Mouse (Mus musculus) thymus, postnatal 36 days (tissue): ENCODE data around the gene Fyn.
A peak's percentile ranks its signal among the peaks of the same experiment; 100 is the strongest.

Source experiments
- DNase-seq, 2 experiments: peaks; one replicate each; pipeline ENCODE4 v3.0.0; 2022; ENCODE audit warnings: mixed read lengths in 2 of 2

Gene Fyn

DNA sequence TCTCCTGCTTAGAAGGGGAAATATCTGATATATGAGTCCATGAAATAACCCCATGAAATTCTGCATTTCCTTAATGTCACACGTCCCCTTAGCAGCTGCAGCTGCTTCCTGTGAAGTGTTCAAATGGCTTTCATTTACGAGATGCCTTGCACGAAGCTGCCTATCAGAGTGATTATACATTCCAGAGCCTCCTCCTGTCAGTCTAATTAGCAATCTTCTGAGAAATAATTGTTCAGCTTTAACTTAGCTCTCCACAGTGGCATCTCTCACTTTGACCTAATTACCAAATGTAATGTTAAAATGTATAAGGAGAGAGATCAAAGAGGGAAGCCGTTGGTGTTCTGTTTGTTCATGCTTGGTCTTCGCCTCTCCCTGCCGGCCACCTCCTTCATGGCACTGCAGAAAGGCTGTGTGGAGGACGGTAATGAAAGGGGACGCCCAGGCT is 115.7 kb downstream of the Fyn start:
- DNase-seq: no peak

DNA sequence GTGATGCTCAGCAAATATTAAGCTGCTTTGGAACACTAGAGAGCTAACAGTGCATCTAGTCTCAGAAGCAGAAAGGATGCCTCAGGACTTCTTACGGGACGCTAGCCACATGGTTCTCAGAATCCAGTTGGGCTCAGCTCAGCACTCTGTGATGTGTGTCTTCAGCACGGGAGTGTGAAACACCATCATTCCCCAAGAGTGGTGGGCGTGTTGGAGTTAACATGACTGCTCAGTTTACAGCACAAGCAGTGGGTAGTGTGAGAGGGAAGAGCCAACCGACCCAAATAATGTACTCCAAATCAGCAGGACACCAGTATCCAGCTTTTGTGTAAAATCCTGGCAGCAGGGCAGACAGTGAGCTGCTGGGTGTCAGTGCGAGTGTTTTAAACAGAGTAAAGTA is 116.2 kb downstream of the Fyn start:
- DNase-seq: no peak

DNA sequence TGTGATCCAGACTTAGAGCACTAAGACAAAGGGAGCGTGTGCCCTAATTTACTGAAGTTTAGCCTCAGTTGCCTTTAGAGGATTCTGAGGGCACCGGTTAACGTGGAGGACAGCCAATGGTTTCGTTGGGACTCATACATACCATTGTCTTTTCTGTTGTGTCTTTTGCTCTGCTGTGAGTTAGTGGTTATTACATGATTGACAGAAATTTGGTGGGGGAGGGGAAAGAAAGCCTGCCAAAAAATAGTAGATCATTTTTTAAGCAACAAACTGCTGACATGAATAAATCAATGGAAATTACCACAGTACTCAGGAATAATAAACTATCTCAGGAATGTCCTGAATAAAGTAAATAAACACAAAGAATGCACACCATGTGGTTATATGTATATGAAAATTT is 117.3 kb downstream of the Fyn start:
- no peak for DNase-seq

DNA sequence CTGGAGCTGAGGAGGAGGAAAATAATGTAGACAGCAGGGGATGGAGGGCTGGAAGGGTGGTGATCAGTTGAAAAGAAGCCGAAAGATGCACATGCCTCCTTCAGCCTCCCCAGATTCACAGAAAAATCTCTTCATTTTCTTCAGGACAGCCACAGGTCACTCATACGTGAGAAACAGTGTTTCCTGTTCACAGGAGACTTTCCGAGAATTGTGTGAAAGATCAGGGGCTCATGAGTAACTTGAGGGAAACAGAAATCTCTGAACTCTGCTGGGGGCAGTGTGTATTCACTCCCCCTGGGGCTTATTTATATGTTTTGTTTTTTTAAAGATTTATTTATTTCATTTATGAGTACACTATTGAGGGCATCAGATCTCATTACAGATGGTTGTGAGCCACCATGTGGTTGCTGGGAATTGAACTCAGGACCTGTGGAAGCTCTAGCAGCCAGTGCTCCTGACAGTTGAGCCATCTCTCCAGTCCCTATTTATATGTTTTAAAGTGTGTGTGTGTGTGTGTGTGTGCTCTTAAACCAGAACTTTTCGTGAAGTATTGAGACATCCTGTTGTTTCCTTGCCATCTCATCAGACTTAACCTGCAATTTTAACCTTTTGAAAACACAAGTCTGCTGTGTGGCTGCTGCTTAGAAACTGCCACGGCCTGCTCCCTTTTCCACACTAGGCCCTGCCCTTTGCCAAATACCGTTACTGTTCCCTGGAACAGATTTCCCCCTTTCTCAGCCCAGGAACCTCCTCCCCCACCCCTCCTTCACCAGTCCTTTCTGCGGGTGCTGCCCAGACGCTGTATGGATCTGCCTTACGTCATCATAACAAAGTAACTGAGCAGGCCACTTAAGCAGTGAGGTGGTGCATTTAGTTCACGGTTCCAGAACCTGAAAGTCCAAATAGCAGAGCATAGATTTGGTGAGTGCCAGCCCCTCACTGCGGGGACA is 118.1 kb downstream of the Fyn start:
- DNase-seq: no peak

DNA sequence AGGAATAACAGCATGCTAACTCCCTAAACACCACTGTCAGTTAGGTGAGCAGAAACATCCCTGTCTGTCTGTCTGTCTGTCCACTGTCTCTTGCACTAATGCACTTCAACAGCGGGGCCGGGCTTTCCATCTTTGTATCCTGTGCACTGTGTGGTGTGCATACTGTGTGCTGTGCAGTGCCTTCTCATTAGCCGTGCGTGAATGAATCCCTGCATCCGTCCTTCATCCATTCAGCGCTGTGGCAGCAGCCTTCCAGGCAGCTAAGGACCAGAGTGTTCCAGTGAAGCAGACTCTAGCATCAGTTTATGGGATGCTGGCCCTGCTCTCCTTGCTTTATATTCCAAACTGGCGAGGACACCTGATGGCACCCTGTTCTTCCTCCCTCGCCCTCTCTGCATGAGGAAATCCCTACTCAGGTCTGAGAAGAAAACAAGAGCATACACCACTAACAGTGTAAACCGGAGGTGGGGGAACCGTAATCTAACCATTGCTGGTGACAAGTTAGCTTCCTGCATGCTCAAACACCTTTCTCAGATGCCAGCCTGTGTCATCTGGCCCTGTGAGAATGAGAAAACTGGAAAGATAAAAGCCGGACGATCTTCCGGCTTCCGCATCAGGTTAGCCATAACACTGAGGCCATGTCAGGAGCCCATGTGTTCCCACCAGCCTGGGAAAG is 119.2 kb downstream of the Fyn start:
- peak in 1 of 2 experiments; percentile 48 for DNase-seq

DNA sequence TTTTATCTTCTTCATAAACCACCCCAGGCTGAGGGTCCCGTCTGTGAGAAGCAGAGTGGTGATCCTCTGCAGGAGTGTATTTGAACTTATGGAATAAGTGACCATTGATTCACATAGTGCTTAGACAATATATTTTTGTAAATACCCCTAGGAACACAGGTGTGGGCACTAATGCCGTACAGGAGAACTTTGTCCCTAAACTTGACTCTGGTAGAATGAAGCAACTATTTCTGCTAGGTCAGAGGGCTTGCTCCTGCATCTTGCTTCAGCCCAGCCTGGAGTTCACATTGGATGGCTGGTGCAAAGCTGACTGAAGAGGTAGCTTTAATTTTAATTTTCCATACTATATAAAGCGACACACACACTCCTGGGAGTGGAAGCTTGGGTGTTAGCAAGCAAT is 119.9 kb downstream of the Fyn start:
- DNase-seq: no peak

DNA sequence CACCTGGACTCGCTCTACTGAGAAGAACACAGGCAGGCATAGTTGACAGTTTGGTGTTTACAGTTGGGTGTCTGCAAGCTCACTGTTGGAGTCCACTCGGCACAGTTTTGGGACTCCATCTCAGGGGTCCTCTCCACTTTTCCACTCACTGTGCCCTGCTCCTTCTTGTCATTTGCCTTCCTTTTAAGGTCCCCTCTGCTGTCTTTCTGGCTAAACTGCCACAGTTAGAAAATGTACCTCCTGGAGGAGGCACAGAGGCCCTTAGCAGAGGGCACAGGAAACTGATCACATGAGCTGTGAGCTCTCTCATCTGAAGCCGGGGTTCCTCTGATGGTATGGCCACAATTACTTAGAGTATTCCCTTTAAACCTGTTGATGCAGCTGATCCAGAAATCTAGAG is 120.3 kb downstream of the Fyn start:
- peak; percentile 52 to 55 for DNase-seq

DNA sequence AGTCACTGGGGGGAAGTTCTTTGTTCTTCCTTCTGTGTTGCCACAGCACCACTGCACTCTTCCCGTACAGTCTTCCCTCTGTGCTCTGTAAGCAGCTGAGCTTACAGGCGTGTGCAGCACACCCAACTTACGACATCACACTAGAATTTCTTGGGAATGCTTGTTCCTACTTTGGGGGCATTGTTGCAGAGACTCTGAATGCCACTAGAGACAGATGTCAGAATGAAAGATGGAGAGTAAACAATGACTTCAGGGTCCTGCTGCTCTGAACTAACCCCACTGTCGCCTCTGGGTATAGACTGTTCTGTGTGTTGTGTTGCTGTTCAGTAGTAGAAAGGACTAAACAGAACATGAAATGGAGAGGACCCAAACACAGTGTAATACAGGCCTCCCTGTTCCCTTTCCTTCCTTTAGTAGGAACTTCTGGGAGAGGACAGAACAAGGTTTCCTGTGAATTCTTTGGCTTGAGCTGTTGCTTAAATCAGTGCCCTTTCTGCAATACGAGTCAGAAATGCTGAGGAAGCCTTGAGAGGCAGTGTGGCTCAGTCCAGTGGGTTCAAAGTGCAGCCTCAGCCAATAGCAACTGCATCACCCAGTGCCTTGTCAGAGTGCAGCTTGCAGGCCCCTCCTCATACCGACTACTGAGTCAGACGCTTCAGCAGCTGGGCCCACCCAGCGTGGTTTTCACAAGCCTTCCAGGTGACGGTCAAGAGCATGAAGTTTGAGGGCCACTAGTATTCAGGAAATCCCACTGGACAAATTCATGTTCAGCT is 121.9 kb downstream of the Fyn start:
- peak; percentile 36 to 40 for DNase-seq

DNA sequence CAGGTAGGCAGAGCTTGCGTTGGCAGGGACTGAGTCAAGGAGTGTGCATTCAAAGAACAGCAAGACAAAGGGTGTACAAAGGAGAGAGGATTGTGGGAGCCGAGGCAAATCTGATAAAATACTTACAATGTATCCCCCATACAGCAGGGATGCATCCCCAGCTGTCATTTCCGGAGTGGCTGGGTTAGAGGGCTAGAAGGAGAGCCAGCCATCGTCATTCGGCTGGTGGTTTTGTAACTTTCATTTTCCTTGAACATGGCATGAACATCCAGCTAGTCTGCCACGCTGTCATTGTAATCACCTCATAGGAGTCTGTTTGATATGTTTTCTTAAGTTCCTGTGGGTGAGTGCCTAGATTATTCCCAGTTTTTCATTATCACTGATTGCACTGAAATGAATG is 123.5 kb downstream of the Fyn start:
- DNase-seq: no peak

DNA sequence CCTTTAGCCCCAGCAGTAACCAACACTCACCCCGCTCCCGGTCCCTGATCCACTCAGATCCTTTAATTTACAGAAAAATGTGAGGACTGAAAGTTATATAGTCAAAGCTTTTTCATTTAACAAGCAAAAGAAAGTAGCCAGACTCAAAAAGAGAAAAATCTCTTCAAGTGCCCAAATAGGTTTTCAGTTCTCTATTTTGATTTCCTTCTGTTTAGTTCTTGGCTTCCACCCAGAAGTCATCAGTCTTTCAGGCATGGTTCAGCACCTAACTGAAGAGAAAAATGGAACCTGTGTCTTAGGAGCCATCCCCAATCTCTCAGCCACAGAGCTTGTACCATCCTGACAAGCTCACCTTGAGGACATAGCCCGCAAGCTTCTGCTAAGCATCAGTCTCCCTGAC is 124.4 kb downstream of the Fyn start:
- no peak for DNase-seq

DNA sequence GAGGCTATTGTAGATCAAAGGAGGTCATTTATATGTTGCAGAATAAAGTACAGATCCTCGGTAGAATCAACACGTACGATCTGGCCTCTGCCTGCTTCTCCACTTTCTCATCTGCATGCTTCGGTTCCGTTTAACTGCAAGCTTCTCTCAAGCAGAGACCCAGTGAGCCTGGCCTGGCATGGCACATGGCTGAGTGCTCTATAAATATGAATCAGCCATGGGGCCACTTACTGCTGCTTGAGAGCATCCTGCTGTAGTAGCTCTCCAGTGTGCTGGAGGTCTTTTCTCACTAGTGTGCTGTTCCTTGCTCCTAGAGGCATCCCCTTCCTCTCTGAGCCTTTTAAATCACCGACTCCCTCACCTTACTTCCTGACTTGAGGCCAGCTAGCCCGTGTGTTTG is 130.0 kb downstream of the Fyn start:
- DNase-seq: no peak

DNA sequence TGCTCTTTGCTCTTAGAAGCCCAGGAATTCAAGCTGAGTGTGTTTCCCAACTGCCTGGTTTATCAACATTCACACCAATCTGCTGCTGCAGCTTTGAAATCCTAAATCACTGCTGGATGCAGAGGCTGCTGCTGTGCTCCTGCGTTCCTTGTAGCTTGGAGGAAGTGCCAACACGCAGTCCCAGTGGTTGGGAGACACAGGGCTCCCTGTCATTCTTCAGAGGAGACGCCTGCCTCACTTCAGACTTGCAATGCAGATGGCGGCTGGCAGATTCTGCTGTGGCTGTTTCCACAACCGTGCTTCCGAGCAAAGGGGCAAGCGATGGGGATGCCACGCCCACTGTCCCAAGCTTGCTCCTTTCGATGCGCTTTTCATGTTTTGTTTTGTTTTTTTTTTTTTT is 132.9 kb downstream of the Fyn start:
- DNase-seq: no peak

DNA sequence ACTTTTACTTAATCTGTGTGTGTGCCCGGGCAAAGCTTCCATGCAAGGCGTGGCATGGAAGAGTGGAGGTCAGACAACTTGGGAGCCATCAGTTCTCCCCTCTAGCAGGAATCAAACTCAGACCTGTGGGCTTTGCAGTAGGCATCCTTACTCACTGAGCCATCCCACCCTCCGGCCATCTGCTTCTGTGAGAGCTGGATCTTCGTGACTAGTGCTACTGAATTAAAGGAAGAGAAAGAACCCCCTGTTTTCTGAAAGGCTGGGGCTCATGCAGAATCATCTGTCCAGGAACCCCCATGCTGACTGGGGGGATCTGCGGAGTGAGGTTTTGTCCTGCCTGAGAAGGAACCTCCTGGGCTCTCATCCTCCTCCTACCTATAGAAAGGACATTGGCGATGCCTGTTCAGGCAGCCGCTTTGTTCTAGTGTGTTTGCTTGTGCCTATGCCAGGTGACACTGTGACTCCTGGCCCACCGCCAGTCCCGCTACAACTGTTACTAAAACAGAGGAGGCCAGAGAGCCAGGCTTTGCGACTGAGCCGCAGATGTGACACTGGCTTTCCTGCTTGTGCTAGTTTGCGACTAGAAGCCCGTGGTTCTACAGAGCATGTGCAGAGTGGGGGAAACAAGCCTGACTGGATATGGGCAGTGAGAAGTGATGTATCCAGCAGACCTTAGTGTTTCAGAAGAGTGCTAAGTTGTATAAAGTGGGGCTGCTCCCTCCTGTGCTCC is 133.5 kb downstream of the Fyn start:
- peak; percentile 57 to 75 for DNase-seq

DNA sequence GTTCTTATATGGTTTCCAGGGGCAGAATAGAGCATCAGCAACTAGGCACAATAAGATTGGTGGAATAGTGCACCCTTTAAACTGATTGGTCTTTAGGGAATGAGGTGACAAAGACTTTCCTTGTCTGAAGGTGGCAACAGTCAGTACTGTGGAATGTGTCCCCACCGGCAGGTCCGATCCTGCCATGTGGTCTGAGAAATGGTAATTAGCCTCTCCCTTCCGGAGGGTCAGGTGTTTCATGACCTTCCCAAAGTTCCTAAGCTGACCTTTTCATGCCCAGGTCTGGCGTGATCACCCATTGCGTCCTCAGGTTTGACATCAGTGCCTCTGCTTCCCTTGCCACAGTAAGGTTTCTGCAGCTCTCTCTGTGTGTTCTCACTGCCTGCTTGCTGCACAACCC is 134.7 kb downstream of the Fyn start:
- DNase-seq: no peak

DNA sequence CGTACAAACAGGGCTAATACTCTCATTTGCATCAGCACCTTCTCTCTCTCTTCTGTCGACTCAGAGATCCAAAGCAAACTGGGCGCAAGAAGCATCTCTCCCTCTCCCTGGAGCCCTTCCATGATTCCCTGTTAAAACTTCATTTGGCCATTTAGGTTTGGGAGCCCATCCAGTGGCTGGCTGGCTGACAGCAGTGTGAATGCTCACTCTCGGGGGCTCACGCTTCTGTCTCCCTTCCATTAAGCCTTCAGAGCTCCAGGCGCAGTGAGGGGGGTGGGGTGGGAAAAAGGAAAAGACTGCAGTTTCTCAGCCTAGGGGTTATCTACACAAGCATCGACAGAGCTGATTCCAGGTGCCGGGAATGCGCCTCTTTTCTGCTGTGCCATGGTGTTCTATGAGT is 136.4 kb downstream of the Fyn start:
- DNase-seq: no peak

DNA sequence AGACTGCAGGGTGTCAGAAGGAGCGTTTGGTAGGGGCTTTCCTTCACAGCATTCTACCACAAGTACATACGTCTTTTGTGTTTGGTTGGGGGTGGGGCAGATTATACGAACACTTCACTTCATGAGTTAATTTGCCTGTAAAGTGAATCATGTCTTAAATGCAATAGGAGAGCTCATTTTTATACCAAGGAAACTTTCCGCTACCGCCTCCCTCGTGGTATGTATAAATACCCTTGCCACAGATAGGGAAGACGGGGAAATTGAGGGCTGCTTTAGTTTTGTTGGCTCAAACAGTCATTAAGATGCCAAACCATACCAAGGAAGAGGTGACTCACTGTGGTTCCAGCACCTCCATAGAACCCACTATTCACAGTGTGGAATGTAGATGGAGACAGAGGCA is 137.0 kb downstream of the Fyn start:
- DNase-seq: no peak

DNA sequence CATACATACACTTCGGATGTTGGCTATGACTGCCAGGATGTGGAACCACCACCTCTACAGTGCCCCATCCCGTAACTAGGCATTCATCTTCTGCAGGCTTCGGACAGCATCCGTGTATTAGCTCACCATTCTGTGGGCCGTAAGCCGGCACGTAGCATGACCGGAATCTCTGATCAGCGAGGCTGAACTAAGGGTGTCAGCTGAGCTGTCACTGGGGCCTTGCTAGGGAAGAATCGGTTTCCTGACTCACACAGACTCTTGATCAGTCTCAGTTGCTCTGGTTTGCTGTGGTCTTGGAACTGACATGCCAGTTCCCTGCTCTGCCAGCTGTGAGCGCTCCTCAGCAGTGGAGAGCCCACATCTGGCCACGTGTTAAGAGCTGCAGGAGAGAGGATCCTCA is 137.7 kb downstream of the Fyn start:
- no peak for DNase-seq

DNA sequence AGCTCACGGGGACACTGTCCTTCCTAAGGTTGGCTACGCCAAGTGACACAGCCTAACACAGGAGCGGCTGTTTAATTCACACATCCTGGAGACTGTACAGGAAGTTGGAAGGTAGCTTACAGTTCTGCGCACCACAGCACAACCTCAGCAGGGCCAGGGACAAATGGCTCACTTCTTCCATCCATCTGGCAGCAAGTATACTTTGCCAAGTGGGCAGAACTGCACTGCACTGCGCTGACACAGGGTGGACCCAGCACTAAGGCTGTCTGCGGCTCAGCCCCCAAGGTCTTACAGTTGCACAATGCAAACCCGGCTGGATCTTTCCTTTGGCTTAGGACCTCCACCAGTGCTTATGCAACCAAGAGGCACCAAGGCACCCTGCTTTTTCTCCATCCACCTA is 138.2 kb downstream of the Fyn start:
- DNase-seq: no peak

DNA sequence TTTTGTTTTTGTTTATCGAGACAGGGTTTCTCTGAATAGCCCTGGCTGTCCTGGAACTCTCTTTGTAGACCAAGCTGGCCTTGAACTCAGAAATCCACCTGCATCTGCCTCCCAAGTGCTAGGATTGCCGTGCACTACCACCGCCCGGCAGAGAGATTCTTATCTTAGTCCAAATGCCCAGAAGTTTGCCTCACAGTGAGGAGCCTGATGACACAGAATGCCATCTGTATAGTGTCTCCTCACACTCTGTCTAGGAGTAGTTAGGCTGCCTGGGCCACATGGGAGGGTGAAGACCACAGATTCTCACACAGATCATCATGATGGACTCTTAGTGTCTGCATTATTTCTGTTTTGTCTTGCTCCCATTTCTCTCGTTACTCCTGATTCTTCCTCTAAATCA is 140.1 kb downstream of the Fyn start:
- no peak for DNase-seq

DNA sequence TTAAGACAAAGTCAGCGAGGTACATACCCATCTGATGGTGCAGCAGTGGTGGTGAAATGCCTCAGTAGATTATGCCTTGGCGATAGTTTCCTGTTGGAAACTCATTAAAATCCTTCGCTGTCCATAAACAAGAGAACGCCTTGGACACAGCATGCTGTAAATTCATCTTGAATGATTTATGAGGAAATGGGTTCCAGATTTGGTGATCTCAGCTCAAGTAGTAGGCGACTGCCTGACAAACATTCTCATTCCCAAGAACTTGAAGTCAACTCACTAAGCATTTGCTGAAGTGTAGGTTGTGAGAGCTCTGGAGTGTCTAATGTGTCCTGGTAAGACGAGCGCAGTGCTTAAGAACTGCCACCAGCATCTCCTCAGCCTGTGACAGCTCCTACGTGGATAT is 141.3 kb downstream of the Fyn start:
- DNase-seq: no peak

DNA sequence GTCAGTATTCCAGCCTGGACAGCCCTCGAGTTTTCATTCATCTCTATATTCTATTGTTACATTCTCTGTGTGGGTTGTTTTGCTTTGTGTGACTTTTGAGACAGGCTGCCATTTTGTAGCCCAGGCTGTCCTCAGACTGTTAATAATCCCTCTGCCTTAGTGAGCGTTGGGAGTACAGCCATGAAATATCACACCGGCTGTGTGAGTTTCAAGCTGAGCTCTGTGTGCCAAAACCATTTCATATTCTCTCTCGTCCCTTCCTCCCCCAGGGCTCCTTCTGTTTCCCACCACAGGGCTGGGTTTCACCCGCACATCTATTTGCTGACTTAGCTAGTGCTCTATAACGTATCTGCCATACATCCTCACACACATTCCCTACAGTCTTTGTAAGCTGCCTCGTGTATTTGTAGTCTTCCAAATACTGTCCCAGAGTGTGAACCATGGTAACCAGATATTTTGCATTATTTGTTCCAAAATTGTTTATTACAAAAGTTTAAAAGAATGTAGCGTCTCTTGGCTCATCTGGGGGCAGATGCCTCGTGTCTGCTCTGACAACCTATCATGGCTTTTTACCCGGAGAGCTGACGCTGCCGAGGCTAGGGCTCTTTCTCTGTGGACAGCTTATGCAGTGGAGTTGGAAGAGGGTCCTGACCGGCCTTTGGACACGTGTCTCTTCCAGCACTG is 144.1 kb downstream of the Fyn start:
- DNase-seq: no peak

DNA sequence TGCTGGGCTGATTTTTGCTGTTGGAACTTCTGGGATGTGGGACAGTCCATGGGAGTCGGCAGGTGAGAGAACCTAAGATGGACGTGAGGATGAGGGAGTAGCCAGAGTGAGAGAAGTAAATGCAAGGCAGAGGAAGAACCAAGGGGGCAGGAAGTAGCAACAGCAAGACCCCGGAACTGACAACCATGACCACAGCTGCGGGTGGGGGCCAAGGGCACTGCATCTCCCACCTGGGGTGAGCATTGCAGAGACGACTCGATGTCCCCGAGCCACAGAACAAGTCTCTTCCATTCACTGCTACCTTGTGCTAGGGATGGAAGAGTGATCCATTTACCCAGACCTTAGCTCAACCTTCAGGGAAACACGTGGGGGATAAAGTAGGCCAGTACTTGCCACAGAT is 146.3 kb downstream of the Fyn start:
- DNase-seq: peak; percentile 45 to 71
